Mouse (Mus musculus) CH12.LX (cell line): ENCODE results near the gene Lipe. TPM values are rescaled to one million over a fixed set of nuclear protein-coding genes. Genes with fewer than 3 reads are reported as not detected.

Experiments used
- DNase-seq: peaks from one replicate; pipeline ENCODE4 v3.0.0-alpha.2; 2013; ENCODE audit errors: extremely low read depth
- H3K27ac ChIP-seq: 2 replicates; pipeline ENCODE4 v1.5.1; 2012; ENCODE audit warnings: low read depth, mild to moderate bottlenecking, control low read depth, moderate library complexity; ENCODE audit not compliant: insufficient read depth
- H3K27me3 ChIP-seq: replicated peaks from 2 replicates; pipeline ENCODE3; 2012; ENCODE audit warnings: inconsistent platforms
- H3K36me3 ChIP-seq, 2 experiments: replicated peaks in 1 of 2; 2 replicates each; pipeline versions ENCODE3 to v1.6.1; 2012; ENCODE audit warnings: inconsistent platforms in 1 of 2, low read length in 1 of 2, mild to moderate bottlenecking in 1 of 2, mixed read lengths in 1 of 2, moderate library complexity in 1 of 2; ENCODE audit not compliant: control insufficient read depth in 1 of 2, insufficient read depth in 1 of 2
- H3K4me1 ChIP-seq, 2 experiments: 2 replicates each; pipeline ENCODE4 v1.6.1; 2012; ENCODE audit warnings: inconsistent platforms in 1 of 2, moderate library complexity in 1 of 2; ENCODE audit not compliant: insufficient read depth in 2 of 2, control insufficient read depth in 1 of 2
- H3K4me2 ChIP-seq: 2 replicates; pipeline ENCODE4 v1.6.1; 2012; ENCODE audit warnings: low read depth, mild to moderate bottlenecking, control low read depth; ENCODE audit not compliant: poor library complexity, insufficient read depth, severe bottlenecking
- H3K4me3 ChIP-seq, 3 experiments: fragments of 150-350 bp in 1 of 3; sonication (generic) in 1 of 3; replicated peaks in 1 of 3; 2 replicates each; pipeline versions ENCODE3 to v1.5.1; 2011 to 2012; ENCODE audit warnings: low read depth in 2 of 3, low read length in 2 of 3, mild to moderate bottlenecking in 2 of 3, moderate library complexity in 2 of 3, control low read depth in 1 of 3, improper control_type of control experiment in 1 of 3, inconsistent platforms in 1 of 3, mixed read lengths in 1 of 3; ENCODE audit not compliant: poor library complexity in 1 of 3
- H3K79me2 ChIP-seq: replicated peaks from 2 replicates; pipeline ENCODE4 v1.6.1; 2012; ENCODE audit warnings: mild to moderate bottlenecking, moderate library complexity; ENCODE audit not compliant: control insufficient read depth, poor library complexity, insufficient read depth, severe bottlenecking; ENCODE audit errors: extremely low read depth
- H3K9ac ChIP-seq: 2 replicates; pipeline ENCODE4 v1.6.1; 2012; ENCODE audit warnings: low read depth, mild to moderate bottlenecking, control low read depth, moderate library complexity; ENCODE audit not compliant: insufficient read depth
- H3K9me3 ChIP-seq: replicated peaks from 2 replicates; pipeline ENCODE3; 2012; ENCODE audit warnings: low read length, inconsistent platforms, mixed read lengths
- BHLHE40 ChIP-seq: IDR thresholded peaks from 2 replicates; pipeline ENCODE4 v1.6.1; 2011; ENCODE audit warnings: mild to moderate bottlenecking, low read depth, low read length, improper control_type of control experiment
- CHD1 ChIP-seq: IDR thresholded peaks from 2 replicates; pipeline ENCODE4 v1.6.1; 2012; ENCODE audit warnings: low read depth, low read length, improper control_type of control experiment, inconsistent platforms
- E2F4 ChIP-seq: IDR thresholded peaks from 2 replicates; pipeline ENCODE4 v1.6.1; 2011; ENCODE audit warnings: low read depth, low read length, improper control_type of control experiment; ENCODE audit not compliant: insufficient replicate concordance
- ELF1 ChIP-seq: IDR thresholded peaks from 2 replicates; pipeline ENCODE4 v1.6.1; 2014; ENCODE audit warnings: low read depth, mild to moderate bottlenecking, inconsistent platforms, low read length, improper control_type of control experiment
- EP300 ChIP-seq: IDR thresholded peaks from 2 replicates; pipeline ENCODE4 v1.6.1; 2011; ENCODE audit warnings: low read length, improper control_type of control experiment
- GABPA ChIP-seq: IDR thresholded peaks from 2 replicates; pipeline ENCODE4 v1.6.1; 2012; ENCODE audit warnings: low read depth, low read length, improper control_type of control experiment, inconsistent platforms; ENCODE audit not compliant: insufficient replicate concordance
- MAFK ChIP-seq: IDR thresholded peaks from 2 replicates; pipeline ENCODE4 v1.6.1; 2011; ENCODE audit warnings: low read length, improper control_type of control experiment; ENCODE audit not compliant: insufficient replicate concordance
- MAX ChIP-seq: IDR thresholded peaks from 2 replicates; pipeline ENCODE4 v1.6.1; 2011; ENCODE audit warnings: low read length, improper control_type of control experiment
- MAZ ChIP-seq: IDR thresholded peaks from 2 replicates; pipeline ENCODE4 v1.6.1; 2012; ENCODE audit warnings: low read depth, mild to moderate bottlenecking, inconsistent platforms, low read length, improper control_type of control experiment, moderate library complexity
- MEF2A ChIP-seq: IDR thresholded peaks from 2 replicates; pipeline ENCODE4 v1.6.1; 2014; ENCODE audit warnings: low read depth, mild to moderate bottlenecking, inconsistent platforms, low read length, improper control_type of control experiment, borderline replicate concordance
- MYC ChIP-seq: IDR thresholded peaks from 2 replicates; pipeline ENCODE4 v1.6.1; 2011; ENCODE audit warnings: low read depth, mild to moderate bottlenecking, improper control_type of control experiment, low read length
- NELFE ChIP-seq: IDR thresholded peaks from 2 replicates; pipeline ENCODE4 v1.6.1; 2011; ENCODE audit warnings: low read depth, low read length, improper control_type of control experiment
- NRF1 ChIP-seq: IDR thresholded peaks from 2 replicates; pipeline ENCODE4 v1.6.1; 2014; ENCODE audit warnings: low read depth, mild to moderate bottlenecking, inconsistent platforms, low read length, improper control_type of control experiment, moderate library complexity
- POLR2A ChIP-seq: IDR thresholded peaks from 2 replicates; pipeline ENCODE4 v1.6.1; 2011; ENCODE audit warnings: low read depth, mild to moderate bottlenecking, improper control_type of control experiment, low read length
- RAD21 ChIP-seq: IDR thresholded peaks from 2 replicates; pipeline ENCODE4 v1.6.1; 2011; ENCODE audit warnings: low read depth, mild to moderate bottlenecking, low read length, improper control_type of control experiment, moderate library complexity
- RCOR1 ChIP-seq: conservative IDR thresholded peaks from 2 replicates; pipeline ENCODE4 v1.6.1; 2012; ENCODE audit warnings: low read depth, mild to moderate bottlenecking, inconsistent platforms, low read length, improper control_type of control experiment
- SIN3A ChIP-seq: IDR thresholded peaks from 2 replicates; pipeline ENCODE4 v1.6.1; 2012; ENCODE audit warnings: low read length, improper control_type of control experiment, inconsistent platforms
- SMC3 ChIP-seq: IDR thresholded peaks from 2 replicates; pipeline ENCODE4 v1.6.1; 2011; ENCODE audit warnings: low read depth, low read length, improper control_type of control experiment
- UBTF ChIP-seq: IDR thresholded peaks from 2 replicates; pipeline ENCODE4 v1.6.1; 2012; ENCODE audit warnings: low read depth, mild to moderate bottlenecking, inconsistent platforms, low read length, improper control_type of control experiment, moderate library complexity
- USF1 ChIP-seq: IDR thresholded peaks from 2 replicates; pipeline ENCODE4 v1.6.1; 2014; ENCODE audit warnings: low read depth, mild to moderate bottlenecking, inconsistent platforms, low read length, improper control_type of control experiment
- ZC3H11A ChIP-seq: IDR thresholded peaks from 2 replicates; pipeline ENCODE4 v1.6.1; 2012; ENCODE audit warnings: low read depth, mild to moderate bottlenecking, inconsistent platforms, low read length, improper control_type of control experiment
- dilution Hi-C: fragments of 300-500 bp; cut with MboI; formaldehyde crosslinking; loops from 2 replicates; pipeline ENCODE4 v1.14.3; 2020; ENCODE audit warnings: low sequenced_read_pairs; ENCODE audit not compliant: extremely low pct_unique_long_range_greater_than_20kb, extremely low pct_ligation_motif_present
- in situ Hi-C: fragments of 300-500 bp; cut with MboI; formaldehyde crosslinking; loops from 3 replicates; pipeline ENCODE4 v1.14.3; 2019; ENCODE audit warnings: low sequenced_read_pairs, low pct_ligation_motif_present, low pct_unique_long_range_greater_than_20kb, mixed read lengths
- polyA plus RNA-seq: library from polyadenylated mRNA; unstranded; fragments of >175 nt; gene quantifications from 2 replicates; pipeline ENCODE4 v1.2.1, GENCODE M21; 2012; ENCODE audit warnings: low read depth; ENCODE audit not compliant: insufficient read length
- total RNA-seq, 2 experiments: library from RNA; depleted of rRNA; stranded (reverse); fragments of 300-350 nt in 1 of 2; fragments of >200 nt in 1 of 2; gene quantifications; 2 replicates each; pipeline ENCODE4 v1.2.3; 2012 to 2014

The Lipe gene
- total RNA-seq (2012; rRNA removed) = 2.7 and 3.4 TPM in 2 replicates
- 2.3 and 2.8 TPM in 2 replicates for total RNA-seq (2014; rRNA removed)
- 5.9 and 6.4 TPM in 2 replicates for polyA plus RNA-seq

DNA sequence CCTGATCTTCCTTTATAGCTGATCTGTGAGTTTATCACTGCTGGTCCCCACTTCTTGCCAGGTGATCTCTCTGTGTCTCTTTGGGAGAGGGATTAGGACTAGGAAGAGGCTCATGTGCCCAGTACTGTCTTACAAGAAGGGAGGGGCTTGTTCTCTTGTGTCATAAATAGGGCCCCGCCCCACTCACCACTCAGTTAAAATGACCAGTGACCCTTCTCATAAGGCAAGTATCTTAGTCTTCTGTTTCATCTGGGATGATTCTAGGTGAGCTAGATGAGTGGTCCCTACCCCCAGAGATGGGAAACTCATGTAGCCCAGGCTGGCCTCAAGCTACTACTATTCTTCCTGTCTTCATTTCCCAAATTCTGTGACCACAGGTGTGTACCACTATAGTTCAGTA, at the start of gene Lipe:
Gene Lipe (minus strand): TSS at position 101 of the 400 bp plus-strand sequence.
- Histone ChIP-seq H3K4me2 (no peak within 1 kb of the TSS), H3K4me1 (peaks cover 7 to 20% of the 10 kb centered on the region in 2 experiments), H3K36me3 (no peaks in the 10 kb centered on the region), H3K27ac (no peak within 1 kb of the TSS), H3K9me3 (no peaks in the 10 kb centered on the region), H3K4me3 (no peak within 1 kb of the TSS), H3K79me2 (no peaks in the 10 kb centered on the region), H3K27me3 (no peaks in the 10 kb centered on the region), H3K9ac (no peak within 1 kb of the TSS)
- in situ Hi-C loops (no loop called here), dilution Hi-C loops (no loop called here)
- DNase-seq = no peak
- no peak for TF ChIP-seq POLR2A
- TF ChIP-seq SMC3 = no peak
- no peak for TF ChIP-seq MEF2A

DNA sequence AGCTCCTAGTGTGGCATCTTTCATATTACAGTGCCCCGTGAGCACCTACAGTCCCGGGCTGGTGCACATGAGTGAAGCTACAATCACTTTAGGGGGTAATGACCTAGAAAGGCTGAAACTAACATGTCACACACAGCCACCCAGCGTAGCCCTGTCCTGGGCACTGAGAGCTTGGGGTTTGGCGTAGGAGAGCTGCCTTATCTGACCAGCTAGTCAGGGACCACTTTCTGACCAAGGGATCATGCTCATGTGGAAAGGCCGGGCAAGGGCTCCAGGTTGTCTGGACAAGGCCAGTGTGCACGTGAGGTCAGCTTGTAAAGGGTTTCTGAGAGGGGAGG, 42.3 kb upstream of the Lipe start:
- Histone ChIP-seq H3K4me2 (no peak overlapping the region), H3K4me1 (peaks cover 12 to 25% of the 10 kb centered on the region in 2 experiments), H3K27me3 (no peaks in the 10 kb centered on the region), H3K79me2 (no peaks in the 10 kb centered on the region), H3K27ac (no peak overlapping the region), H3K36me3 (no peaks in the 10 kb centered on the region), H3K9me3 (no peaks in the 10 kb centered on the region), H3K4me3 (no peak overlapping the region), H3K9ac (no peak overlapping the region)
- in situ Hi-C loops = no loop called here
- no peak for DNase-seq
- TF ChIP-seq CHD1 (no peak), NRF1 (no peak), MAFK (no peak), ZC3H11A (no peak), GABPA (no peak)
- dilution Hi-C loops = no loop called here

DNA sequence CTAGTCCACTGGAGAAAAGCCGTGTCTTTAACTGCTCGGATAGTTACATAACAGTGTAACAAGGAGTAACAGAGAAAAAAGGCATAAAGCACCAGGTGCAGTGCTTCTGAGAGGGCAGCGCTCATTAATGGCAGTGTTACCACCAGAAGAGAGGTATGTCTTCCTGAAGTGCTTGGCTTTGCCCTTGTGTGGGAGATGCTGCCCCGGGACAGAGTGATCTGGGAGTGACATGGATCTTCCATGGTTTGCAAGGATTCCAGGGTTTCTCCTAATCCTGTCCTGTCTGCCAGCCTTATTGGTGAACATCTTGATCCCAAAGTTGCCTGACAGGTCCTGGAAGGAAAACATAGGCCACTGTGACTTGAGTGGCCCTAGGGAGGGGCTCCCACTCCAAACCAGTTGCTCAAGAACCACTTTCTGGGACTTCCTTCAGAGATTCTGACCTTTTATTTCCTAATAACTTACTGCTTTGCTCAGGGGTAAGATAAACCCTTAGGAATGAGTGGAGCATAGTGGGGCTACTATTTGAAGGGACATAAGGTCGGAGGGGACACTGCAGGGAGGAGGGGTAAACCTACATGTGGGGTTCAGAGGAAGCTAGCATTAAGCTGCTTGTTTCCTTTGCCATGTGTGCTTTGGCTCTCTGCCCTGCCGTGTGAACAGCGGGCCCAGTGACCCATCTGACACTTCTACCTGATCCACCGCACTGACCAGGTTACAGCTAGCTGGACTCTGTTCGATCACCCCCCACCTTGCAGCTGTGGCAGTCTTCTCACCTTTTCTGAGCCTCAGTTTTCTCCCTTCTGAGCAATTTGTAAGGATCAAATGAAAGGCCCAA, 41.7 kb upstream of the Lipe start:
- no peak overlapping the region for H3K9ac ChIP-seq
- no peaks in the 10 kb centered on the region for H3K79me2 ChIP-seq
- dilution Hi-C loops = no loop called here
- H3K27me3 ChIP-seq = no peaks in the 10 kb centered on the region
- H3K4me2 ChIP-seq = no peak overlapping the region
- in situ Hi-C loops = no loop called here
- TF ChIP-seq MAX (no peak), EP300 (no peak), RCOR1 (no peak), USF1 (no peak), MEF2A (no peak), BHLHE40 (no peak), MYC (no peak), NELFE (no peak), ELF1 (no peak), GABPA (no peak), E2F4 (no peak), UBTF (no peak), SIN3A (no peak), MAZ (no peak), RAD21 (no peak)
- H3K9me3 ChIP-seq = no peaks in the 10 kb centered on the region
- H3K27ac ChIP-seq = no peak overlapping the region
- peaks cover 14 to 31% of the 10 kb centered on the region in 2 experiments for H3K4me1 ChIP-seq
- no peak overlapping the region for H3K4me3 ChIP-seq
- H3K36me3 ChIP-seq = no peaks in the 10 kb centered on the region
- no peak for DNase-seq
